In genomic region chr2:13522106-13522505, GRCm38 (mm10) we compare ENCODE assay signal across 29 mouse cellular contexts. TPM values are rescaled to one million over a fixed set of nuclear protein-coding genes. Genes with fewer than 3 reads are reported as not detected.
A peak's percentile ranks its signal among the peaks of the same experiment; 100 is the strongest.
DNase-seq lines count a peak whose midpoint lies in the region; ATAC-seq and TF ChIP-seq lines count a peak whose summit lies in the region.
"Had no signal": no experiment of that assay in that cellular context is flagged by ENCODE, and none has a peak within 500 bp of the region (broad histone marks: within the 10 kb centered on the region; RNA-seq: fewer than 3 reads in every experiment).

No protein-coding gene starts in this region.

- H3K27ac ChIP-seq in gastrocnemius, adult 2 months: peak overlapping the region; percentile 36
- 0 out of 2 replicates have a peak overlapping the region, but pooled peaks have one; percentile 9 for H3K27ac ChIP-seq in liver, embryonic 11.5 days (ENCODE audit: low read depth, low read length)
- H3K27ac ChIP-seq: embryonic facial prominence, embryonic 15.5 days; heart, embryonic 10.5 days; intestine, embryonic 15.5 days; left cerebral cortex, adult 2 months; midbrain, embryonic 13.5 days; neural tube, embryonic 13.5 days; stomach, embryonic 15.5 days had no signal

- no peak for TF ChIP-seq CTCF in gastrocnemius, adult 2 months (IDR thresholded peaks at IDR 0.05)
- TF ChIP-seq CTCF in brain, embryonic 14.5 days (IDR thresholded peaks at IDR 0.05; ENCODE audit: borderline replicate concordance, extremely low read depth, insufficient read depth, insufficient read length): no peak

- WGBS in liver, embryonic 11.5 days: 46% methylated on average over 8 of the region's 8 CpGs

- H3K9ac ChIP-seq in liver, embryonic 11.5 days (ENCODE audit: low read depth, low read length): no peak overlapping the region
- H3K9ac ChIP-seq: embryonic facial prominence, embryonic 15.5 days; forebrain, postnatal 0 days; intestine, embryonic 15.5 days; midbrain, embryonic 13.5 days; neural tube, embryonic 13.5 days; stomach, embryonic 15.5 days had no signal

- peaks cover 11% of the 10 kb centered on the region for H3K4me1 ChIP-seq in liver, embryonic 11.5 days (replicated peaks; ENCODE audit: control insufficient read depth, insufficient read depth, low read length)
- H3K4me1 ChIP-seq: intestine, embryonic 15.5 days had no signal

- DNase-seq in gastrocnemius, adult 2 months: no peak
- DNase-seq in gastrocnemius, postnatal 25 days: no peak
- no peak for DNase-seq in liver, embryonic 11.5 days (ENCODE audit: low spot score)
- no peak for DNase-seq in liver
- DNase-seq in 416B (ENCODE audit: low read depth): peak; percentile 38
- DNase-seq in brain, embryonic 14.5 days (ENCODE audit: low read depth): peak; percentile 27
- DNase-seq in ovary, postnatal 10 days (ENCODE audit: low spot score): no peak
- no peak for DNase-seq in kidney, adult 11 months
- DNase-seq: adrenal gland, postnatal 14 days; cerebellum, adult 9-11 months; forebrain, postnatal 0 days; gastrocnemius, postnatal 36 days; kidney, postnatal 4 days; lung, postnatal 10 days; right cerebral cortex, adult 18-20 months; right cerebral cortex, postnatal 4 days; thymus, postnatal 25 days had no signal

- TF ChIP-seq POLR2A in brain, embryonic 14.5 days (IDR thresholded peaks at IDR 0.05; ENCODE audit: borderline replicate concordance, extremely low read depth, insufficient read depth, insufficient read length, poor library complexity, severe bottlenecking): no peak

- no peak overlapping the region; the same call in 1 of the 2 replicates for H3K4me3 ChIP-seq in gastrocnemius, adult 2 months
- H3K4me3 ChIP-seq in liver, embryonic 11.5 days (ENCODE audit: low read depth, low read length): no peak overlapping the region
- H3K4me3 ChIP-seq: embryonic facial prominence, embryonic 15.5 days; heart, embryonic 10.5 days; intestine, embryonic 15.5 days; left cerebral cortex, adult 2 months; megakaryocyte, embryonic 14.5 days; midbrain, embryonic 13.5 days; neural tube, embryonic 13.5 days; stomach, embryonic 15.5 days had no signal

- no peaks in the 10 kb centered on the region for H3K9me3 ChIP-seq in liver, embryonic 11.5 days (ENCODE audit: control insufficient read depth, low read length)
- H3K9me3 ChIP-seq: embryonic facial prominence, embryonic 15.5 days; G1E; heart, embryonic 10.5 days; intestine, embryonic 15.5 days; megakaryocyte, embryonic 14.5 days; midbrain, embryonic 13.5 days; neural tube, embryonic 13.5 days; stomach, embryonic 15.5 days had no signal

- intact Hi-C loops in gastrocnemius, adult 2 months (cut with DNase I): loop anchor here (10.0 kb wide), 1 partner anchor 227 kb away; no protein-coding TSS in a partner anchor

- no peak overlapping the region for H3K4me2 ChIP-seq in liver, embryonic 11.5 days
- H3K4me2 ChIP-seq: embryonic facial prominence, embryonic 15.5 days; intestine, embryonic 15.5 days; midbrain, embryonic 13.5 days; neural tube, embryonic 13.5 days; stomach, embryonic 15.5 days had no signal

- no peak for ATAC-seq in liver, embryonic 11.5 days (replicated peaks; ENCODE audit: low FRiP score)
- ATAC-seq: forebrain, postnatal 0 days; hindbrain, embryonic 16.5 days; intestine, embryonic 15.5 days; midbrain, embryonic 13.5 days had no signal

- no peaks in the 10 kb centered on the region for H3K27me3 ChIP-seq in liver, embryonic 11.5 days (replicated peaks; ENCODE audit: control insufficient read depth, insufficient read depth, low read length)
- H3K27me3 ChIP-seq: CH12.LX; embryonic facial prominence, embryonic 15.5 days; intestine, embryonic 15.5 days; megakaryocyte, embryonic 14.5 days; midbrain, embryonic 13.5 days; neural tube, embryonic 13.5 days; stomach, embryonic 15.5 days had no signal

- H3K36me3 ChIP-seq in liver, embryonic 11.5 days (ENCODE audit: control insufficient read depth, insufficient read depth, low read length): no peaks in the 10 kb centered on the region
- H3K36me3 ChIP-seq: heart, embryonic 10.5 days; intestine, embryonic 15.5 days; stomach, embryonic 15.5 days had no signal

RNA-seq across cellular contexts. Expression of gene Trdmt1, which starts 22.4 kb away (rescaled TPM):
- 1 to 10 TPM; 3.6 to 6.4 TPM for total RNA-seq in gastrocnemius, adult 2 months (2021)
- 1 to 10 TPM; 3.8 to 4.6 TPM for total RNA-seq in gastrocnemius, postnatal 25 days (2021)
- polyA plus RNA-seq in liver, embryonic 11.5 days (2014; fragmentation: Nextera tagmentation; extraction: Ambion mirVana): 10.2 and 13.4 TPM in 2 replicates
- polyA plus RNA-seq in brain, embryonic 14.5 days (2012; rRNA removed): 6.8 and 8.5 TPM in 2 replicates

RNA-seq across cellular contexts. Expression of gene Cubn, which starts 30.5 kb away (rescaled TPM):
- under 1 TPM; 0.05 to 0.06 TPM for total RNA-seq in gastrocnemius, adult 2 months (2021)
- total RNA-seq in gastrocnemius, postnatal 25 days (2021): under 1 TPM; 0.05 to 0.08 TPM
- polyA plus RNA-seq in liver, embryonic 11.5 days (2014; fragmentation: Nextera tagmentation; extraction: Ambion mirVana): 0.14 and 0.15 TPM in 2 replicates
- 0.35 and 0.55 TPM in 2 replicates for polyA plus RNA-seq in brain, embryonic 14.5 days (2012; rRNA removed)
- total RNA-seq: hematopoietic stem cell, adult 5-6 weeks had no signal
- polyA plus RNA-seq: G1E had no signal

RNA-seq across cellular contexts. Expression of gene Vim, which starts 51.6 kb away (rescaled TPM):
- 100 to 1,000 TPM in 1 of 2 experiments, 10 to 100 TPM in 1; 99.0 to 123 TPM for total RNA-seq in gastrocnemius, adult 2 months (2021)
- total RNA-seq in gastrocnemius, postnatal 25 days (2021): 100 to 1,000 TPM; 144 to 281 TPM
- 222 and 235 TPM in 2 replicates for polyA plus RNA-seq in liver, embryonic 11.5 days (2014; fragmentation: Nextera tagmentation; extraction: Ambion mirVana)
- polyA plus RNA-seq in brain, embryonic 14.5 days (2012; rRNA removed): 1,036 and 1,222 TPM in 2 replicates

Comparison
In these comparisons a context has a peak if more than half of its experiments do, and no peak if none do; other contexts are left out.
1. DNase-seq: peak in 416B (single experiment) and brain, embryonic 14.5 days (single experiment); none in gastrocnemius, adult 2 months (single experiment), gastrocnemius, postnatal 25 days (single experiment), liver, embryonic 11.5 days (single experiment), liver (single experiment), ovary, postnatal 10 days (single experiment) and kidney, adult 11 months (single experiment).